Mouse (Mus musculus): ENCODE results near the gene Slc2a3.
"Not testable (repeated sequence)": the region's sequence is repeated elsewhere in the genome, so short reads cannot be mapped to it uniquely, and the experiment has no call there.

Slc2a3 gene

DNA sequence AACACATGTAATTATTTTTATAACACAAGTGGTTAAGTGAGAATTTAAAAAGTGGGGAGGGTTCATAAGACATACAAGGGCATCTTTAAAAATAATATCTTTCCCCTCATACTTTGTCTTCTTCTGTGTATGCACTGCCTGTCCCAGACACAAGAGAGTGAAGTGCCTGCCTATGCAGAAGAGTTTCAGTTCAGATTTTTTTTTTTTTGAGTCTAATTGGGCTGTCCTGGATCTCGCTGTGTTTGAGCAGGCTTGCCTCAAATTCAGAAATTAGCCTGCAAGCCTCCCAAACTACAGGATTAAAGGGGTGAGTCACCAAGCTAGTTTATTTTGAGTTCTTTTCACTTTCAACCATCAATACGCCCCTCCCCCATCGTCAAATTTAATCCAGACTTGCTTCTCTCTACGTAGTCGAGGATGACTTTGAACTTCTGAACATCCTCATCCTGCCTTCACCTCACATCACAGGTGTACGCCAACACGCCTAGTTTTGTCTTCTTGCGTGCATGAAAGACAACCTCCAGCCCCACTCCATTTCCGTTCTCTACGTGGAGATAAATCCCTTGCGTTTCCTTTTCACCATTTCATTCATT is 8.7 kb upstream of the Slc2a3 start:
- DNase-seq (ENCODE audit: low spot score in 2 of 2), result peak; percentile 30 to 70

DNA sequence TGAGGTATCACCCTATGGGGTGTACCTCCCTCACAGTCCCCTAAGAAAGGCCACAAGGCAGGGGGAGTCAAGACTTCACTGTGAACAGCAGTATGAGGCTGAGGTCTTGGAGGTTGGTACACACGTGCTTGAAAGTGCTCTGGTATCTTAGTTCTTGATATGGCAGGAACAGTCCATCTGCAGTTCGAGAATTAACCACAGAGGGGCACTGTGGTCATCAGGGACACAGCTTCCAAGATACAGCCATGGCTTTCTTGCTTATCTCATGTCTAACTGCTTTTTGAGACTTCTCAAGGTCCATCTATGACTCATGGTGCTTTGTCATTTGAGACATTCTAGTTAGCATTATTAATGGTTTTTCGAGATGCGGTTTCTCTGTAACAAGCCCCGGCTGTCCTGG is 3.0 kb upstream of the Slc2a3 start:
- peak; percentile 87 to 94 for DNase-seq (ENCODE audit: low spot score in 2 of 2)

DNA sequence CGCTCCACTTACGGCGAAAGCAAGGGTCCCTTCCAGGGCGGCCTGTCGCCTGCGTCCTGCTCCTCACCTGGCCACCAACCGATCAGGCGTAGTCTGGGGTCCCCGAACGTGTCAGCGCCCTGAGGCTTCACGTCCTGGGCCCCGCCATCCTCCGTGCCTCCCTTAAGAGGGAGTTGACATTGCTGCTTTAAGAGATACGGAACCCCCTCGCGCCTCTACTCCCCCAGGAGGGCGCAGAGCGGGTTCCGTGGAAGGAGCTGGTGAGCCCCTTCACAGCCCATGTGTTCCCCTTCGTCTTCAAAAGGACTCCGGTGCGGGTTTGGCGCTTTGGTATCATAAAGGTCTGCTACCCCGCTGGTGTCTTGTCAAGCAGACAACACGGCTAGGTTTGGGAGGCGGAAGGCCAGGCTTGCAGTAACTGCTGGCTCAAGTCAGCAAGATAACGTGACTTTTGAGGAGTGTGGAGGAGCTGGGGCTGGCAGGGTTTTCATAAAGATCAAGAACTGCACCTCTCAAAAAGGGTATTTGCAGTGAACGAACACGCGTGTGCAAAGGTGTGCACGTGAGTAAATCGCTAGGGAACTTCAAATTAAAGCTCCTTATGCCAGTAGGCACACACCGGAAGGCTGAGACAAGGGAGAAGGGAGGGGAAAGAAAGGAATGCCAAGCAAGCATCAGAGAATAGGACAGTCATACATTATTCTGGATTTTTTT is 518 bp upstream of the Slc2a3 start:
- peak; percentile 50 to 86 for DNase-seq (ENCODE audit: low spot score in 2 of 2)

GRCm38 (mm10) chr6:122800640-122801300 is 670 bp downstream of the Slc2a3 start:
- no peak for DNase-seq (ENCODE audit: low spot score in 2 of 2)

GRCm38 (mm10) chr6:122795254-122795935 is 6.0 kb downstream of the Slc2a3 start:
- DNase-seq (ENCODE audit: low spot score in 2 of 2), result no peak

DNA sequence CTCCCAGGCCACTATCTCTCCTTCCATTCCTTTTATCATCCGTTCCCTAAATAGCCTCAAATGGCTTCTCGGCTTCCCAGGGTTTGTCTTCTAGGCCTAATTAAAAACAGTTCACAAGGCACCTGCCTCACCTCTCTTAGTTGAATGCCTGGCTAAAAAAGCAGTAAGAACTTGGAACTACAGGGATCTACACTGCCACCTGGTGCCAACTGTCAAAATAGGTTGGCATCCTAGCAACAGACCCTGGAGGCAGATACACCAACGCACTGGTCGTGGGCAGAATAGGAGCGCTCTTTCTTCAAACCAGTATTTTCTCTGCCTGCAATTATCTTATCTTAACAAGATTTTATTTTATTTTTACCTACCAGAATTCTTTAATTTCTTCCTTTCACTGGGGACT is 15.2 kb downstream of the Slc2a3 start:
- DNase-seq (ENCODE audit: low spot score in 2 of 2), result peak; percentile 49 to 70

GRCm38 (mm10) chr6:122784866-122785265 is 16.6 kb downstream of the Slc2a3 start:
- DNase-seq (ENCODE audit: low spot score in 2 of 2), result no peak

GRCm38 (mm10) chr6:122782164-122782563 is 19.3 kb downstream of the Slc2a3 start:
- no peak for DNase-seq (ENCODE audit: low spot score in 2 of 2)

DNA sequence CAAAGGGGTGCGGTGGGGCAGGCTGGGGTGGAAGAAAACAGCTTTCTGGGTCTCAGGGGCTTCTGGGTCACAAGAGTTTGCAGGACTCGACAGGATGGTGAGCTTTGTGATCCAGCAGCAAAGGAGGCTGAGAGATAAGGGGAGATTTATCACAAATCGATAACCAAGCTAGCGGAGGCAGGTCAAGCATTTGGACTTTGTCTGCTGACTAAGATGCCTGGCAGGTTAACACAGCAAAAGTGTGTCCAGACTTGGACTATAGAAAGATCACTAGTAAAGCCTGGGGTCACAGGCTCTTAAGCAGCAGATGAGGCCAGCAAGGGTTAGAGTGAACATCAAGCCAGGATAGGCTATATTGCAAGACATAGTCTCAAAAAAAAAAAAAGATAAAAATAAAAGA is 20.3 kb downstream of the Slc2a3 start:
- no peak for DNase-seq (ENCODE audit: low spot score in 2 of 2)

GRCm38 (mm10) chr6:122779916-122780315 is 21.5 kb downstream of the Slc2a3 start:
- DNase-seq (ENCODE audit: low spot score in 2 of 2), result no peak

- DNase-seq (ENCODE audit: low spot score in 2 of 2), result no peak
Observed at GRCm38 (mm10) chr6:122776040-122776439, 25.4 kb downstream of the Slc2a3 start.

DNA sequence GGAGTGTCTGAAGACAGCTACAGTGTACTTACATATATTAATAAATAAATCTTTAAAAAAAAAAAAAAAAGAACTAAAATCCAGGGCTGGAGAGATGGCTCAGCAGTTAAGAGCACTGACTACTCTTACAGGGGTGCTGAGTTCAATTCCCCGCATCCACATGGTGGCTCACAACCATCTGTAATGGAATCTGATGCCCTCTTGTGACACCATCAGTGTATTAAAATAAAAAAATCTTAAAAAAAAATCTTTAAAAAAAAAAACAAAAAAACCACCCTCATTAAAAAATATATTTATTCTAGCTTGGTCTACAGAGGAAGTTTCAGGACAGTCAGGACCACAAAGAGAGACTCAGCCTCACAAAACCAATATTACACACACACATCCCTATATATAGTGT is 27.1 kb downstream of the Slc2a3 start:
- no peak for DNase-seq (ENCODE audit: low spot score in 2 of 2)

- no peak for DNase-seq (ENCODE audit: low spot score in 2 of 2)
Observed at GRCm38 (mm10) chr6:122772701-122773100, 28.7 kb downstream of the Slc2a3 start.

GRCm38 (mm10) chr6:122770760-122771315 is 30.6 kb downstream of the Slc2a3 start:
- DNase-seq (ENCODE audit: low spot score in 2 of 2), result no peak

GRCm38 (mm10) chr6:122769771-122770759 is 31.4 kb downstream of the Slc2a3 start:
- DNase-seq (ENCODE audit: low spot score in 2 of 2), result no peak

GRCm38 (mm10) chr6:122768256-122768655 is 33.2 kb downstream of the Slc2a3 start:
- DNase-seq (ENCODE audit: low spot score in 2 of 2), result no peak

- not testable (repeated sequence) for DNase-seq (ENCODE audit: low spot score in 2 of 2)
Observed at GRCm38 (mm10) chr6:122767012-122767411, 34.4 kb downstream of the Slc2a3 start.

DNA sequence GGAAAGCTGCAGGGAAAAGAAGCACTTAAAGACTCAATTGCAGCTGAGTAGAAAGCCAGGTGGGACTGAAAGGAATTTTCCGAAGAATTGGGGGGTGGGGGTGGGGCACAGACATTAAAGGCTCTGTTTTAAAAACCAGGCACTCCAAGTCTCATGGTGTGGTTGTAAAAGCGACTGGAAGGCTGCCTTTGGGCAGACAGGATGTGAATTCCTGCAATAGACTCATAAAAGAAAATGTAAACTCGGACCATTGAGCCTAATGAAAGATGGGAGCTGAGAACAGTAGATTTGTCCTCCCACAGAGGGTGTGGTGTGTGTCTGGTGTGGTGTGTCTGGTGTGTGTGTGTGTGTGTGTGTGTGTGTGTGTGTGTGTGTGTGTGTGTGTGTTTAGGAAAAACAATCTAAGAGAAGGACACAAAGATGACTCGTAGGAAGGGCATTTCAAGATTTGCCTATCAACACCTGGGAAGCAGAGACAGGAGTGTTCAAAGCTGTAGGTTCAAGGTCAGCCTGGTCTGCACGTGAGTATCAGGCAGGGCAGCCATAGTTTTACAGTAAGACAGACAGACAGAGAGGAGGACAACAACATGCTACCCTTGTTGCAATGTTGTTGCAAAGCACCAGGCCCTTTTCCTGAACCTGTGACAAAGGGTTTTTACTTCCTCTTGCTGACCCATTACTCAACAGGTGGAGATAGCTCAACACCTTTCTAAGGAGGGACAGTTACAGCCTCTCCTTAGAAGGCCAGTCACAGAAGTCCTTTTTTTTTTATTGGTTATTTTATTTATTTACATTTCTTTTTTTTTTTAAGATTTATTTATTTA is 35.1 kb downstream of the Slc2a3 start:
- DNase-seq (ENCODE audit: low spot score in 2 of 2), result no peak

DNA sequence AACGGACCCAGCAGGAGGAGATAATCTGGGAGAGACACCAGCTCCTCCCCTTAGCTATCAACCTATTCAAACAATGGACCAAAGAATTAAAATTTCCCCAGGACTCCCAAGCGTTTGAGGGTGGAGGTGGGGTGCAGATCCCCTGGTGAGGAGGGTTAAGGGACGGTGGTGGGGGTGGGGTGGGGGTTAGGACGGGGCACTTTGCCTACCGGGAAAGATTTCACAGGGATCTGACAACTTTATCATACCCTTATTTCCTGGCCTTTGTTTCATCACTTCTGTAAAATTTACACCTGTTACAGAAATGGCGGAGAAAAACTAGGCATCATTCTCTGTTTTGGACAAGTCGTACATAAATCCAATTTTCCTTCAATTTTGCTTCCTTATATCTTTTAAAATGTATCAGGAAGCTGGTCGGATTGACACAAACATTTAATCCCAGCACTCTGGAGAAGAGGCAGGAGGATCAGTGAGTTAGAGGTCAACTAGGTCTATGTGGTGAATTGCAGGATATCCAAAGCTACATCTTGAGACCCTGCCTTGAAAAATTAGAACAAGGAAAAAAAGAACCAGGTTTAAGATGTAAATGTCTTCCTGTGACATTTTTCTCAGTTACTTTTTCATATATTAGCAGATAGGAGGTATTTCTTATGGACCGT is 36.0 kb downstream of the Slc2a3 start:
- DNase-seq (ENCODE audit: low spot score in 2 of 2), result no peak

Data from spleen, postnatal 4 days (tissue).